Comparison of ENCODE assay signal across 22 mouse cellular contexts in genomic region chr11:78367456-78368225, GRCm38 (mm10). TPM values are rescaled to one million over a fixed set of nuclear protein-coding genes. Genes with fewer than 3 reads are reported as not detected.
DNase-seq lines count a peak whose midpoint lies in the region; ATAC-seq and TF ChIP-seq lines count a peak whose summit lies in the region.
"Had no signal": no experiment of that assay in that cellular context is flagged by ENCODE, and none has a peak within 500 bp of the region (broad histone marks: within the 10 kb centered on the region; RNA-seq: fewer than 3 reads in every experiment).

No protein-coding gene starts in this region.

- peak; percentile 67 for ATAC-seq in lung, postnatal 0 days
- ATAC-seq: forebrain, embryonic 13.5 days; forebrain, postnatal 0 days had no signal

- TF ChIP-seq EP300 in lung, postnatal 0 days (IDR thresholded peaks at IDR 0.05): no peak

- TF ChIP-seq CTCF in lung, postnatal 0 days (IDR thresholded peaks at IDR 0.05): no peak

- WGBS in lung, postnatal 0 days: 68% methylated on average over 15 of the region's 15 CpGs
- WGBS in limb, embryonic 10.5 days: 92% methylated on average over 15 of the region's 15 CpGs

- no peaks in the 10 kb centered on the region for H3K4me1 ChIP-seq in lung, postnatal 0 days (ENCODE audit: insufficient read depth, low read depth, low read length)
- H3K4me1 ChIP-seq in limb, embryonic 10.5 days: peaks cover 36% of the 10 kb centered on the region
- H3K4me1 ChIP-seq: forebrain, embryonic 13.5 days; heart, embryonic 15.5 days had no signal

- no peaks in the 10 kb centered on the region for H3K36me3 ChIP-seq in lung, postnatal 0 days (ENCODE audit: insufficient read depth, low read length)
- H3K36me3 ChIP-seq in limb, embryonic 10.5 days: no peaks in the 10 kb centered on the region
- H3K36me3 ChIP-seq: embryonic facial prominence, embryonic 10.5 days; heart, embryonic 15.5 days; hindbrain, embryonic 10.5 days had no signal

- 0 out of 2 replicates have a peak overlapping the region, but pooled peaks have one; percentile 9 for H3K27ac ChIP-seq in lung, postnatal 0 days (ENCODE audit: low read length)
- 0 out of 2 replicates have a peak overlapping the region, but pooled peaks have one; percentile 38 for H3K27ac ChIP-seq in limb, embryonic 10.5 days
- H3K27ac ChIP-seq: embryonic facial prominence, embryonic 10.5 days; forebrain, embryonic 13.5 days; heart, adult 2 months; heart, embryonic 15.5 days; hindbrain, embryonic 10.5 days; hindbrain, embryonic 14.5 days had no signal

- no peak overlapping the region for H3K4me2 ChIP-seq in lung, postnatal 0 days (replicated peaks; ENCODE audit: low read depth, low read length)
- H3K4me2 ChIP-seq: forebrain, embryonic 13.5 days; heart, embryonic 11.5 days; heart, embryonic 15.5 days; hindbrain, embryonic 14.5 days had no signal

- H3K27me3 ChIP-seq in lung, postnatal 0 days (replicated peaks; ENCODE audit: insufficient read depth, low read length): no peaks in the 10 kb centered on the region
- H3K27me3 ChIP-seq in limb, embryonic 10.5 days (ENCODE audit: low read depth, poor library complexity, severe bottlenecking): peaks cover under 1% of the 10 kb centered on the region; the same call in 1 of the 2 replicates
- H3K27me3 ChIP-seq: forebrain, embryonic 13.5 days; heart, embryonic 15.5 days had no signal

- no peaks in the 10 kb centered on the region for H3K9me3 ChIP-seq in lung, postnatal 0 days (ENCODE audit: low read length)
- no peaks in the 10 kb centered on the region for H3K9me3 ChIP-seq in limb, embryonic 10.5 days (replicated peaks)
- H3K9me3 ChIP-seq: embryonic facial prominence, embryonic 10.5 days; forebrain, embryonic 13.5 days; heart, embryonic 15.5 days; hindbrain, embryonic 10.5 days had no signal

- DNase-seq in lung, postnatal 0 days (ENCODE audit: low spot score): peak; percentile 49
- no peak for DNase-seq in lung, postnatal 10 days
- peak; percentile 61 to 69 for DNase-seq in urinary bladder, postnatal 36 days (ENCODE audit: low spot score in 2 of 2)
- no peak for DNase-seq in urinary bladder, postnatal 4 days (ENCODE audit: low spot score in 2 of 2)
- DNase-seq in limb, embryonic 10.5 days (ENCODE audit: low spot score): no peak
- no peak for DNase-seq in left cerebral cortex, postnatal 14 days (ENCODE audit: low spot score in 2 of 2)
- DNase-seq: cerebellum, adult 2 months; cerebellum, postnatal 10 days; forebrain, postnatal 0 days; gastrocnemius, postnatal 14 days; heart, adult 2 months had no signal

- intact Hi-C loops in left cerebral cortex, postnatal 14 days (cut with DNase I): no loop called here

- H3K4me3 ChIP-seq in lung, postnatal 0 days (ENCODE audit: low read depth, low read length): no peak overlapping the region
- no peak overlapping the region for H3K4me3 ChIP-seq in limb, embryonic 10.5 days
- H3K4me3 ChIP-seq: embryonic facial prominence, embryonic 10.5 days; forebrain, embryonic 13.5 days; heart, adult 2 months; heart, embryonic 15.5 days; hindbrain, embryonic 10.5 days had no signal

- no peak overlapping the region for H3K9ac ChIP-seq in lung, postnatal 0 days (replicated peaks; ENCODE audit: low read depth)
- H3K9ac ChIP-seq: forebrain, embryonic 13.5 days; forebrain, postnatal 0 days; heart, embryonic 15.5 days; hindbrain, embryonic 14.5 days had no signal

RNA-seq across cellular contexts. Expression of gene Foxn1, which starts 18.7 kb away (rescaled TPM):
- not detected in 2 replicates for polyA plus RNA-seq in lung, postnatal 0 days (2015; fragmentation: Nextera tagmentation; extraction: Ambion mirVana)
- 0.06 TPM in 1 of 2 replicates, not detected in the other for polyA plus RNA-seq in limb, embryonic 10.5 days (2016; fragmentation: Nextera tagmentation; extraction: Ambion mirVana)
- total RNA-seq in left cerebral cortex, postnatal 14 days (2021): not detected
- total RNA-seq: ES-E14; forebrain, postnatal 0 days; gastrocnemius, adult 18-20 months; gastrocnemius, postnatal 14 days; heart, adult 2 months; heart, postnatal 25 days had no signal
- polyA plus RNA-seq: cerebellum, adult 2 months; forebrain, embryonic 13.5 days; forebrain, postnatal 0 days; gonadal fat pad, adult 2 months; heart, adult 2 months; hindbrain, embryonic 10.5 days; hindbrain, embryonic 14.5 days had no signal

RNA-seq across cellular contexts. Expression of gene Unc119, which starts 24.4 kb away (rescaled TPM):
- 35.6 and 37.5 TPM in 2 replicates for polyA plus RNA-seq in lung, postnatal 0 days (2015; fragmentation: Nextera tagmentation; extraction: Ambion mirVana)
- 77.9 and 83.0 TPM in 2 replicates for polyA plus RNA-seq in limb, embryonic 10.5 days (2016; fragmentation: Nextera tagmentation; extraction: Ambion mirVana)
- total RNA-seq in left cerebral cortex, postnatal 14 days (2021): 10 to 100 TPM; 28.2 to 30.6 TPM

RNA-seq across cellular contexts. Expression of gene Pigs, which starts 39.4 kb away (rescaled TPM):
- polyA plus RNA-seq in lung, postnatal 0 days (2015; fragmentation: Nextera tagmentation; extraction: Ambion mirVana): 47.2 and 49.2 TPM in 2 replicates
- polyA plus RNA-seq in limb, embryonic 10.5 days (2016; fragmentation: Nextera tagmentation; extraction: Ambion mirVana): 80.3 and 83.6 TPM in 2 replicates
- total RNA-seq in left cerebral cortex, postnatal 14 days (2021): 10 to 100 TPM; 81.1 to 81.3 TPM

RNA-seq across cellular contexts. Expression of gene Aldoc, which starts 44.9 kb away (rescaled TPM):
- 12.2 and 12.7 TPM in 2 replicates for polyA plus RNA-seq in lung, postnatal 0 days (2015; fragmentation: Nextera tagmentation; extraction: Ambion mirVana)
- 2.0 and 4.3 TPM in 2 replicates for polyA plus RNA-seq in limb, embryonic 10.5 days (2016; fragmentation: Nextera tagmentation; extraction: Ambion mirVana)
- 100 to 1,000 TPM; 532 to 560 TPM for total RNA-seq in left cerebral cortex, postnatal 14 days (2021)

RNA-seq across cellular contexts. Expression of gene Slc13a2, which starts 54.4 kb away (rescaled TPM):
- 0.43 and 0.51 TPM in 2 replicates for polyA plus RNA-seq in lung, postnatal 0 days (2015; fragmentation: Nextera tagmentation; extraction: Ambion mirVana)
- not detected in 2 replicates for polyA plus RNA-seq in limb, embryonic 10.5 days (2016; fragmentation: Nextera tagmentation; extraction: Ambion mirVana)
- total RNA-seq in left cerebral cortex, postnatal 14 days (2021): not detected
- total RNA-seq: forebrain, postnatal 0 days; gastrocnemius, adult 18-20 months; gastrocnemius, postnatal 14 days; heart, adult 2 months; heart, postnatal 25 days had no signal
- polyA plus RNA-seq: cerebellum, adult 2 months; embryonic facial prominence, embryonic 10.5 days; embryonic facial prominence, embryonic 14.5 days; forebrain, embryonic 13.5 days; forebrain, postnatal 0 days; heart, embryonic 11.5 days; heart, embryonic 15.5 days; hindbrain, embryonic 10.5 days; hindbrain, embryonic 14.5 days had no signal

Comparison
In these comparisons a context has a peak if more than half of its experiments do, and no peak if none do; other contexts are left out.
1. DNase-seq: peak in lung, postnatal 0 days (single experiment) and urinary bladder, postnatal 36 days (2 of 2); none in lung, postnatal 10 days (single experiment), urinary bladder, postnatal 4 days (0 of 2), limb, embryonic 10.5 days (single experiment) and left cerebral cortex, postnatal 14 days (0 of 2).